Mouse (Mus musculus): ENCODE data around the gene Cyb561d1.

Cyb561d1 gene

GRCm38 (mm10) chr3:108165532-108166315, 35.3 kb downstream of the Cyb561d1 start:
- no peak for DNase-seq

DNA sequence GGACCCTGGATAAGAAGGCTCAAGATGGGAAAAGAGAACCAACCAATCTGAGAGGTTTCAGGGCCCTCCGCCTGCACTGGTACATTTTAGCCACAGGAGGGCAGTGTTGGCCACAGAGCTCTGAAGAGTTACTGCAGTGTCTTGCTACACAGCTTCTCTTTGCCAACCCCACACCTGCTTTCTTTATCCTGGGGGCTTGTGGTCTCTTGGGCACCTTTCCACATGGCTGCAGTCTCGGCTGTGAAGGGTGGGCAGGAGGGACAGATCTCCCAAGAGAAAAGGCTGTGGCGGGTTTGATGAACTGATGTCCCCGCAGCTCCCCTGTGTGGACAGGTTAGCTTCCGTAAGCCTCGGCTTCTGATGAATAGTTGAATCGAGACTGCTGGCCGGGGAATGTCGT, 36.2 kb downstream of the Cyb561d1 start:
- peak; percentile 84 for DNase-seq

DNA sequence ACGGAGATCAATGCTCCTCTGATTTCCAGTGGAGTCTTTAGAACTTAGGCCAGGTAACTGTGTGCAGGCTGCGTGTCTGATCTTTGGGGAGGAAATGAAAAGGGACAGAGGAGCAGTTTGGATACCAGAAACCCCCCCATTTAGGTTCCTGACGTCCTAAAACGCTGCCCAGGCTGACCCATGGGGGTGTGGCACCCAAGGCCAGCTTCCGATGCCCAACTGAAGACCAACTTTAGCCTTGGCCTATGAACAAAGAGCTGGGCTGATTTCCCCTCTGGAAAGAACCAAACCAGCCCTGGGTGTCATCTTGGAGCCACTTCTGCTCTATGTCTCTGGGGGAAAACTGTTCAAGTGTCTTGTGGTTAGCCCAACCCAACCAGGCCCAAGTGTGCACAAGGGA, 36.9 kb downstream of the Cyb561d1 start:
- no peak for DNase-seq

DNA sequence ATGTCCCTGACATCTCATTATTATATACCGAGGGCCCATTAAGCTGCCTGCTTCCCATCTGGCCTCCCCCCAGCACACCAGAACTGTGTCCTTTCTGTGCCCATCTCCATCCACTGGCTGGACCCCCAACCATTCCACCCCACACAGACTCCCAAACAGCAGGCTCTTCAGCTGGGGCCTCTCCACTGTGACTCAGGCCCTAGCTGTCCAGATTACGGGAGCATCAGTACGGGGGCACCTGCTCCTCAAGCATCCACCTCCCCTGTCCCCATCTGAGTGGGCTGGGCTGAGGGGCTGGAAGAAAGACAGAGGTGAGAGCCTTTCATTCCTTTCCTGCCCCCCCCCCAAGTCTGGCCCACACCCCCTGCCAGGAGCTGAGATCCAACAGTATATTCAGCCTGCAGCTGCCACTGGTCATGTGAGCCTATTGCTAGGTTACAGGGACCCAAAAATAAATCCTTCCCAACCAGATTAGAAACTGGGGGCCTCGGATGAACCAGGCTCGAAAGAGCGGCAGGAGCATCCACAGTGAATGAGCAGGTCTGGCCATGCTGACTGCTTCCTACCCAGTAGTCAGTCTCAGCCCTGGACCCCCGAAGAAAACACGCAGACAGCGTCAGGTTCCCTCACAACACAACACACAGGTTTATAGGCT, 42.5 kb downstream of the Cyb561d1 start:
- DNase-seq, result no peak

- DNase-seq, result no peak
These were observed 46.4 kb downstream of the Cyb561d1 start, which contains the start of gene Gpr61 for GRCm38 (mm10) chr3:108154656-108155055. Gpr61 (minus strand) TSS chr3:108154882.

DNA sequence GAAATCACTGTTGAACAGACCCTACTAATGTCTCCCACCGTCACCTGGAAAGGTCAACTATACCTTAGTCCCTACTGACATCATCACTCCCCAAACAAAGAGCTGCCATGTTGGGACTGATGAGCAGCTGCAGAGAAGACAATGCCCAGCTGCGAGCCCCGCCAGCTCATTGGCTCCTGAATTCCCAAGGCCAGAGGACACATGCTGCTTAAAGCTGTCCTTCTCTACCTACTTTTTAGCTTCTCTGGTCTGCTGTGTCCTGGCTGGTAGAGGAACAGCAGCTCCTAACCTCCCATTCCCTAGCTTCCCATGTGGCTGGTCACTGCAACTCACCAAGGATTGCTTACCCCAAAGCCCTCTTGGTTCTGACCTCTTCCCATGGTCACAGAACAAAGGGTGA, 48.7 kb downstream of the Cyb561d1 start:
- DNase-seq, result no peak

GRCm38 (mm10) chr3:108147386-108148235, 53.4 kb downstream of the Cyb561d1 start:
- DNase-seq, result peak; percentile 91

DNA sequence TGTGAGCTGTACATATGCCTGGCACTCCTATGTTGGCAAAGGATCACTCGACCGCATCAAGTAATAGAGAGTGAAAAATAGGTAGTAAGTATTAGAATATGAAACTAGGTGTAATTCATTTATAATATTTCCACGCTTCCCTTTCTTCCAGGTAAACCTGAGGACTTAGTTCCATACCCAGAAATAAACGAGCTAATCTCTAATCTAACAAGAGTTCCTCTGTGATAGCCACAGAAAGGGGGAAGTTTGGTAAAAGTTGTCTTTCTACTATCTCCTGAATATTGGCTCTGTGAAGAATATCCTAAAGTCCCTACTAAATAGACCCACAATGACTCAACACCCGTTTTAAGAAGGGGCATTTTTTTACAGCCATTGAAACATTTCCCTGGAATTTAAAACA, 54.3 kb downstream of the Cyb561d1 start:
- DNase-seq, result no peak
